Mouse (Mus musculus) urinary bladder, postnatal 4 days (tissue): Measurements from ENCODE around the gene BC017158.
"Not testable (repeated sequence)": the region's sequence is repeated elsewhere in the genome, so short reads cannot be mapped to it uniquely, and the experiment has no call there.

Experiments
- DNase-seq, 2 experiments: peaks; one replicate each; pipeline ENCODE4 v3.0.0; 2021 to 2022; ENCODE audit warnings: low spot score in 2 of 2

The BC017158 gene

DNA sequence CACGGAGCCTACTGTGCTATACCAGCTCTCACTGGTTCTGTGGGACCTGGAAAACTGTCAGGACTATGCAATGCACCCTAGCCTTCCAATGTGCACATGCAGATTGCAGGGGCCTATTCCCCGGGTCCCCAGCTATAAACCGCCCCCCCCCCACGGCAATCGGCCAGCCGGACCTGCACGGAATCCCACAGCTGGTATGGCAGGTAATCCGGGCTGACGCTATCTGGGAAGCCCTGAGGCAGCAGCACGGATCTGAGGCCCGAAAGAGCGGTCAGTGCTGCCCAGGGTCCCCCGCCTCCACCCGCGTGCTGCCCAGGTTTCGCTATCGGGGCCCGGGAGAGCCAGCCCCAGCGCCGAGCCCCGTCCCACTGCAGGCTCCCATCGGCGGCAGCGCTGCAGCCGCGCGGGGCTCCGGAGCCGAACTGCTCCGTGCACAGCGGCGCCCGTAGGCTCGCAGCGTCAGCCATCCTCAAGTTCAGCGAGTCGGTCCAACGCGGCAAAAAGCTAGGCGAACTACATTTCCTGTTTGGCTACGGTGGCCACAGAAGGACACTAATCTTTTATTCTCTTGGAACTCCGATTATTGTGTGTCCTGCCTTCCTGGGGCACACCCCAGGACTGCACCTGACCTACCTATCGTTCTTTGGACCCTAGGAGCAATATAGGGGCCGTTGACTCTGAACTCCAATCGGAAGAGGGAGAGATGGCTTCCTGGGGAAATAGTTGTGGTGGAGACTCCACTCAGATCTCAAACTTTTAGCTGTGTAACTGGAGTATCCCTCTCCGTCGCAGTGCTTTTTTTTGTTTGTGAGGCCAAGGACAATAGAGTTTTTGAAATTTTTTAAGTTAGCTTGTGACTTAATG, at the start of gene BC017158:
BC017158 (minus strand) TSS at position 554 of the 864 bp plus-strand sequence.
- DNase-seq, result peak; percentile 61 to 69

- DNase-seq, result no peak
Measured at GRCm38 (mm10) chr7:128346991-128347390, 49.0 kb upstream of the BC017158 start.

- no peak for DNase-seq
Measured at GRCm38 (mm10) chr7:128346522-128346921, 48.6 kb upstream of the BC017158 start.

DNA sequence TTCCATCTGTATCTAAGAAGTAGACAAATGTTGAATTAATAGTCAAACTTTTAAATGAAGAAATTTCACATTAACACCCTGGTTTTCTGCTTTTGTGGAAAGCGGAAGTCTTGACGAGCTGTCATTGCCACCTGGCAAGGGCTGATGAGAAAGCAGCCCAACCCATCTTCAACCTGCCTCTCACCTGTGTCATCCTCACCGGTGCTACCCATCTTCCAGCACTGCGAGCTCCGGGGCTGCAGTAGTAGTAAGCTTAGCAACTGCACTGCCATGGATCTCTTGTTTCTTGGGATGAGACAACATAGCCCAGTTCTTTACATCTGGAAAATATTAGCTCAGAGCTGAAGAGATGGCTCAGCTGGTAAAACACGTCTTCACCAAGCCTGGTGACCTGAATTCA, 47.7 kb upstream of the BC017158 start:
- no peak for DNase-seq

- DNase-seq, result peak; percentile 66 to 80
Measured at GRCm38 (mm10) chr7:128344928-128345653, 47.1 kb upstream of the BC017158 start.

GRCm38 (mm10) chr7:128344488-128344887, 46.5 kb upstream of the BC017158 start:
- DNase-seq, result no peak

DNA sequence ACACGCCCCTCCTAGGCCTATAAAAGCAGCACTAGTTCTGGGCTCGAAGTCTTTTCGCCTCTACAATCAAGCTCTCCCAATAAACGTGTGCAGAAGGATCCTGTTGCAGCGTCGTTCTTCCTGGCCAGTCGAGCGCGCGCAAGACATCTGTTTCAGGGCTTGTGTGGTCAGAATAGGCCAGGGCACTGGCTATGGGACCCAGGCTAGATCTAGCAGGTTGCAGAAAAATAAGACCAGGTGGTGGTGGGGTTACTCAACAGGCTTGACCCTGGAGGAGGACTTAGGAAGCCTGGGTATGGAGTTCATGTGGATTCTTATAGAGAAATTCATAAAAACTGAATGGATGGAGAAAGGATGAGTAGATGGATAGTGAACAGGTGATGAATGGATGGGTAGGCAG, 44.7 kb upstream of the BC017158 start:
- not testable (repeated sequence) for DNase-seq

GRCm38 (mm10) chr7:128340321-128340720, 42.4 kb upstream of the BC017158 start:
- DNase-seq, result not testable (repeated sequence)

DNA sequence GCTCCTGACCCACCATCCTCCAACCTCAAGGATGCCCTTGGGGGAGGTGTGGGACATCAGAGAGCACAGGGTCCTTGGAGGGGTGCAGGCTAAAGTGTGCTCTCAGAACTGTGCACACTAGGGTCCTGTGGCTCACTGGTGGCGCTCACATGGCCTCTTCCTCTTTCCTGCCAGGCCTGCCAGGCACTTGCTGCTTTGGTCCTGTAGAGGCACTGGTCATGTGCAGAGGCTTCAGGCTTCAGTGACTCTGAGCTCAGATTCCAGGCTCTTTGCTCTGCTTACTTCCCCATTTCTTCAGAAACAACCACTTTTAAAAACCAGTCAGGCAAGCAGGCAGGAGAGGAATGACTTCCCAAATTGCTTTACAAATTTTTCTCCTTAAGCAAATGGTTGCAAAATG, 34.9 kb upstream of the BC017158 start:
- no peak for DNase-seq

- no peak for DNase-seq
Measured at GRCm38 (mm10) chr7:128330981-128331380, 33.0 kb upstream of the BC017158 start.

DNA sequence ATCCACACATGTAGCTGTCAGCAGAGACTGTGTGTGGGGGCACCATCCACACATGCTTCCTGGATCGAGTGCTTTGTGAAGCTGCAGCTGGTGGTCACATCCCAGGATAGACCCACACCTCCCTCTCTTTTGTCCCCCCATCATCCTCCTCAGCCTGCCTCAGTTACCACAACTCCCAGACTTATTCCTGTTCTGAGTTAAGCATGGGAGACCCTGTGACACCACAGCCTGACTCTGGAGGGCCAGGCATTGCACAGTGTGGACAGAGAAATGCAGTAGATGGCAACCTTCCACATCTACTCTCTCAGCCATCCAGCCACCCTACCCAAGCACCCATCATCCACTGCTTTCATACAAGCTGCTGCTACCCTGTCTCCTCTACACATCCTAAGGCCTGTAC, 27.0 kb upstream of the BC017158 start:
- DNase-seq, result peak in 1 of 2 experiments; percentile 9

GRCm38 (mm10) chr7:128321260-128321659, 23.3 kb upstream of the BC017158 start:
- DNase-seq, result peak in 1 of 2 experiments; percentile 26

DNA sequence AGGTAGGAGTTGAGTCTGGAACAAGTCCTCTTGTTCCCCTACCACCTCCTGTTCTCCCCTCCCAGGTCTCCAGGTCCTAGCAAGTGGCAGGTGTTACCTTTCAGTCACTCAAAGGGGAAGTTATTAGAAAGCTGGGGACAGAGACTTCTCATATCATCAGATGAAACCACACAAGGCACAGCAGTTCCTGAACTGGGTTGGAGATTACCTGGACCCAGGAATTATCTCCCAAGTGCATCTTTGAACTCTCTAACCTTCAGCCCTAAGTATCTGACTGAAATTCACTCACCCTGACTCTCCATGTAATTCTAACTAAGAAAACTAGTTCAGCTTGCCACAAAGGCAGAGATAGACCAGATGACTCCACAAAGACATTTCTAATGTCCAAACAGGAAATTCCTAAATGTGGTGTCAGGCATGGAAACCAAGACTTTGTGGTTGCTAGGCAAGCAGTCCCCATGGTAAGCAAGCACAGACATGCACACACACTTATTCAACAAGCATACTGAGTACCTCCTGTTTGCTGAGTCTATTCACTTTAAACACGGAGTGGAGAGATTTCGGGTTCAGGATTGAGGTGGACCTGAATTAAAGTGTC, 22.3 kb upstream of the BC017158 start:
- no peak for DNase-seq

- peak in 1 of 2 experiments; percentile 12 for DNase-seq
Measured at GRCm38 (mm10) chr7:128319140-128319539, 21.2 kb upstream of the BC017158 start.

GRCm38 (mm10) chr7:128317011-128317410, 19.0 kb upstream of the BC017158 start:
- DNase-seq, result peak in 1 of 2 experiments; percentile 3

- no peak for DNase-seq
Measured at GRCm38 (mm10) chr7:128314491-128314890, 16.5 kb upstream of the BC017158 start.

GRCm38 (mm10) chr7:128313601-128314000, 15.6 kb upstream of the BC017158 start:
- DNase-seq, result peak in 1 of 2 experiments; percentile 53

GRCm38 (mm10) chr7:128312375-128313059, 14.5 kb upstream of the BC017158 start:
- DNase-seq, result no peak

DNA sequence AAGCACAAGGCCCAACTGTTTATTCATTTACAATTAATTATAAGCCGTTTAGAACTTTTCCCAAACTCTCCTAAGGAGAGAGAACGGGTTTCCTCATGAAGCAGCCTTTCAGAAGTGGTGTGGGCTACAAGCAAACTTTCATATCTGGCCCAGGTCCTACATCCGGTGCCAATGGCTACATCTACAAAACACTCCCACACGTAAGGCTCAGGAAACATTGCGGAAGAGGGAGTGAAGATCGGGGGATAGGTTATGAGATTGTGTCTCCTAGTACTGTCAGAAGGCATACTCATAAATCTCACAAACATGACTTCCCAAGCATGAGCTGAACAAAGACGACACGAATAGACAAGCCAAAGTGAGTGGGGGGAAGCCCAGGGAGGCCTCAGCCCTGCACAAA, 13.8 kb upstream of the BC017158 start:
- no peak for DNase-seq

DNA sequence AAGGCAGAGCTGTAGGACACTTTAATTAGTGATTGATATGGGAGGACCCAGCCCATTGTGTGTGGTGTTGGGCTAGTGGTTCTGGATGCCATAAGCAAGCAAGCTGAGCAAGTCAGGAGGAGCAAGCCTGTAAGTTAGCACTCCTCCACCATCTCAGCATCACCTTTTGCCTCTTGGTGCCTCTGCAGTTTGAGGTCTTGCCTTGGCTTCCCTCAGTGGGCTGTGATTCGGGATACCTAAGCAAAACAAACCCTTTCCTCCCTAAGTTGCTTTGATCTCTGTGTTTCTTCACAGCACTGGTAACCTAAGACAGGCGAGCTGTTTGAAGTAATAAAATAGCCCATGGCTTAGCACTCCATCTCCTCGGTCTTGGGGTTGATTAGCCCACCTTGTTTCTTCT, 13.3 kb upstream of the BC017158 start:
- DNase-seq, result no peak

- DNase-seq, result no peak
Measured at GRCm38 (mm10) chr7:128310229-128310688, 12.3 kb upstream of the BC017158 start.

DNA sequence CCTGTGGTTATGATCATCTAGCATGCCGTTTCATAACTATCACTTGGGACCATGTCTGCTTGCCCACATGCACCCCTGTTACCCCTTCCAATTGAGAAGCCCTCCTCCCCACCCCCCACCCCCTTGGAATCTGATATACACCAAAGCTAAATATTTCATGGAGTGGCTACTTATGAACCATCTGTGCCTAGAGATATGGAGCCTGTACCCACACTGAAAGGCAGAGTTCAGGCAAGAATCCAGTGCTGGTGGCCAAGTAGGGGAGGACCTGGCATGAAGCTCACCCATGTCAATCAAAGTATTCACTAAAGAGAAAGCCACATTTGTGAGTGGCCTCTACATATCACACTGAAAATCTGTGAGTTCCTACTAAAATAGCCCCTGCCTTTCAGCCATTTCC, 11.8 kb upstream of the BC017158 start:
- no peak for DNase-seq
